Mouse (Mus musculus) kidney, adult 2 months (tissue): ENCODE measurements around the gene Eps15.

Experiments used
- CTCF ChIP-seq: fragments of 200-500 bp; conservative IDR thresholded peaks from 2 replicates; pipeline ENCODE4 v1.5.1; 2011; ENCODE audit warnings: low read depth, mild to moderate bottlenecking, control low read depth, low read length, moderate library complexity, mixed read lengths; ENCODE audit not compliant: insufficient read depth, insufficient read length
- POLR2A ChIP-seq: fragments of 200-500 bp; IDR thresholded peaks from one replicate; pipeline ENCODE4 v1.6.1; 2011; ENCODE audit warnings: low read depth, low read length, control low read depth

DNA sequence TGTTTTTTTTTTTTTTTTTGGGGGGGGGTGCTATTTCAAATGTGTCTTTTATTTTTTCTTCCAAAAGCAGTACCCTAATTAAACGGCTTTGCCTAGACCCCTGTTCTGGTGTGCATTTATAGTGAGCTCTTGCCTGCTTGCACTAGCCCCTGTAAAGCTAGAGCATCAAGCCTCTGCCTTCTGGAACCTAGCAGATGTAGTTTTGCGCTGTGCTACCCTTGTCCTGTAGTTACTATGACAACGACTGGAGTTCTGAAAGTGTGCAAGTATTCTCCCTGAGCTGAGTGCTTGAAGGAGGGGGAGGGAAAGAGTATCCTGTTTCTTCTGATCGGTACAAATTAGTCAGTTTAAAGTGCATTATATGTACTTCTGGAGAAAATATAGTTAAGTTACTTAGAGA is 105.5 kb downstream of the Eps15 start:
- TF ChIP-seq CTCF = no peak
- TF ChIP-seq POLR2A = no peak
